Mouse (Mus musculus) lung, adult 2 months (tissue): ENCODE results near the gene Upb1.

ENCODE experiments used
- CTCF ChIP-seq: fragments of 200-500 bp; IDR thresholded peaks from 2 replicates; pipeline ENCODE4 v1.5.1; 2011; ENCODE audit warnings: mild to moderate bottlenecking, low read length, control low read depth; ENCODE audit not compliant: insufficient read depth
- POLR2A ChIP-seq: fragments of 200-500 bp; IDR thresholded peaks from 2 replicates; pipeline ENCODE4 v1.6.1; 2011; ENCODE audit warnings: low read depth, mild to moderate bottlenecking, control low read depth, low read length, borderline replicate concordance; ENCODE audit errors: extremely low read depth

DNA sequence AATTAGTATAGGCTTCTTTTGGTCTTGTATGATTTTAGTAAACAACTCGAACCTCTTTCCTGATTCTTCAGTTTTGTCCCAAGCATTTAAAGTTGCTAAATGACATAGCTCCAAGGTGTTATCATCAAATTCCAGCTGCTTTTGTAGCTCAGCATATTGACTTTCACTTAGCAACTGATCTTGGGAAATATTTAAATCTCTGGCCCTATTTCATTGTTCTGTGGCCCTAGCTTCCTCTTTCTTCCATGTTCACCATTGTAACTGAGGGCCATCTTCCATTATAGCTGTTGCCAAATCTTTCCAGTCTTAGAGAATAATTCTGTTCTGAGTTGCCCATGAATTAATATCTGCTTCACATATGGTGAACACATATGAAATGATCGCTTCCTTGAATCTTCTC, 89.8 kb downstream of the Upb1 start:
- TF ChIP-seq CTCF (no peak), POLR2A (no peak)
